Mouse (Mus musculus): ENCODE measurements around the gene Hhatl. TPM values are rescaled to one million over a fixed set of nuclear protein-coding genes. Genes with fewer than 3 reads are reported as not detected.
A peak's percentile ranks its signal among the peaks of the same experiment; 100 is the strongest.

Gene Hhatl
- total RNA-seq, 2 experiments from 2014 or later: 1.5 to 4.5 TPM

DNA sequence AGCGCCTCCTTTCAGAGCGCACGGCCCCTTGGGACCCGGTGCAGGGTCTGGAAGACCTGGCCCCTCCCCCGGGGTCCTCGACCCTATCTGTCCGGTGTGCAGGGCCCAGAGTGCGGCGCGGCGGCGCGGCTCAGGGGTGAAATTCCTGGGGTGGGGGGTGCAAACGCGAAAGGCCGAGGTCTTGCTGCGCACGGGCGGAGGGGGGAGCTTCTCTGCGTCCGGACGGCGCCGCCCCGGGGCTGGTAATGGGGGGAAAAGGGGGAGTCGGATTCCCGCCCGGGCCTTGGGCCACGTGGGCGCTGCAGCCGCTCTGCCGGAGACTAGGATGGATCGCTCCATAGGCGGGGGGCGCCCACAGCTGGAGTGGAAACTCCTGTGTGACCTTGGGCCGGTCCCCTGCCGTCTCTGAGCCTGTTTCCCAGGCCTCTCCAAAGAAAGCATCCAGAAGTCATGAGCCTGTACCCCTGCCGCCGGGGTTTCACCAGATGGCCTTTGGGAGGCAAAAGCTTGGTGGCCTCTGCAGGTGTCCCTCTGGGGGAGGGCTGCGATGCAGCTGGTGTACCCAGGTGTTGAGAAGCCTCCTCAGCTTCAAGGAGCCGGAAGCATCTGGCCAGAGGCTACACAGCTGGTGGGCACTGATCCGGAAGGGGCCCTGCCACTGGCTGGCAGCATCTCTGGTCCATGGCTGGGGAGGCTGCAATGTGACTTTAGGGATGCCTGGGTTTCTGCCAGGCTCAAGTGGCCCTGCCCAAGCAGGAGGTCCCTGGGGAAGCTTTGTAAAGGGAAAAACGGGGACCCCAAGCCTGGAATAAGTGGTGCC, 31.8 kb downstream of the Hhatl start:
- DNase-seq (ENCODE audit: low spot score in 2 of 2): peak; percentile 51 to 68

DNA sequence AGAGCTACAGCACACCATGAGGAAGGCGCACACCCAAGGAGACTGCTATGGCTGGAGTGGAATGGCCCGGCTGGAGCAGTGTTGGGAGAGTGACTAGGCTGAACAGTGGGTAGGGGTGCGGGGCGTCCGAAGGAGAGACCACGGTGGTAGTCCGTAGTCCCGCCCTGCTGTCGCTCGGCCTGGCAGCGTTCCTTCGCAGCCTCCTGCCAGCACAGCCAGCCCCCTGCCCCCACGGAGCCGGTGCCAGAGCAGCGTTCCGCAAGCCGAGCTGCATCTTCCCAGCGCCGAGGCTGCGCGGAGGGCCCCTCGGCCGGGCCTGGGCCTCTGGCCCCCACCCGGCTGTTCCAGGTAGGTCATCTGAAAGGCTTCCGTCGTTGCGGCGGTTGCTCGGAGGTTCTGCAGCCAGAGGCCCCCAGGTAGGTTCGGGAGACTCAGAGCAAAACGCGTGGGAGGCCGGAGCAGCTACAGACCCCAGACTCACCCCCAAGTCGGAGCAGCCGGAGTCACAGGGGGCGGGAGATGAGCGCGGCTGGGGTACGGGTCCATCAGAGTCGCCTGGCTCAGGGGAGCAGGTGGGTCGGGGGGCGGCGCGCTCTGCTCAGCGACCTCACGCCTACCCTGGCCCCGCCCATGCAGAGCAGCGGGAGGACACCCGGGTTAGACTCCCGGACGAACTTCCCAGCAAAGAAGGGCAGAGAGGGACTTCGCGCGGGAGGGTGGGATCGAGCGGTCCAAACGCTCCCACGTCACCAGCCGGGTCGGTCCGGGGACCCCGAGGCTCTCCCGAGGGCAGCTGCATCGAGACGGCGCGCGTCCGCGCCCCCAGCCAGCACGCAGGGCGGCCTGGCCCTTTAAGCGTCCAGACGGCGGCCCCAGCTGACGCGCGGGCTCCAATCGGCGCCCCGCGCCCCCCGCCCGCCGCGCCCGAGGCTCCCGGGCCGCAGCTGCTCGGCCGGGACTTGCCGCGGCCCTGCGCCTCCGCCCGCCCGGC, 32.9 kb downstream of the Hhatl start, which contains the start of gene Zfp651:
TSS of gene Zfp651 (plus strand) at position 240 of the 991 bp plus-strand sequence.
- peak in 1 of 2 experiments; percentile 55 for DNase-seq (ENCODE audit: low spot score in 2 of 2)

DNA sequence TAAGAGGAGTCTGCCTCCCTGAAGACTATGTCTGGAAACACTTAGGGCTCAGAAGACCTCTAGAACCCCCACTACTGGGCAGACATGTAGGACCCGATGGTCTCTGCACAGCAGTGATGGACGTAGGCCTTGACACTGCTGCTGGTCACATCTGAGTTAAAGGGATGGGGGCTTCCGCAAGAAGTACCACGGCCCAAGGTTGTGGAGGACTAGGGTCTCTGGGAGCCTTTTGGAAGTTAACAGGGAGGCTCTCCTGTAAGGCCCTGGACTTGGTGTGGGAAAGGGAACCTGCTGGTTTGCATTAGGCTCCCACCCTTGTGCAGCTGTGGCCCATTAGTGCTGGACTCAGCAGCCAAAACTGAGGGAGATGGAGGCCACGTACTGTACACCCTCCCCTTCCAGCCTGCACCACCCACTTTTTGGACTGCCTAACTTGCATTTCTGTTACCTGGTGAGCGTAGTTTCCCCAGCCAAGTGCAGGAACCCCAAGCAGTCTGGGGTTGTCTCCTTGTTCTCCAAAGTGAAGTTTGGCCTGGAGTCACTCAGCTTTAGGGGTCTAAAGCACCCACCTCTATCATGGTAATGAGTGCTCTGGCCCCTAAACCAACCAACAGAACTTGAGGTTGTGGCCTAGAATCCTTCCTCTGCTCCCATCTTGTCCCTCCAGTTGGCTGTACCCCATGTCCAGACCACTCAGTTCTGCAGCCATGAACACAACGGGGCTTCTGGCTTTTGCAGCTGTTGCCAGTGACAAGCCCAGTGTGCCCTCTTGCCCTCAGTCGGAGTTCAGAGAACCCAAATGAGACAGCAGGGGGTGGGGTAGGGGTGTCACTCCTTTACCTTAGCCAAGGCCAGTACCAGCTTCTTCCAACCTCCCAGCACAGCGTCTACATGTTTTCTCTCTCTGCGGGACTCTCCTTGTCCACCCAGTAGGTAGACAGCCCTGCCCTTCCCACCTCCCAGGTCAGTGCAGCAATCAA, 34.2 kb downstream of the Hhatl start:
- DNase-seq (ENCODE audit: low spot score in 2 of 2): no peak

DNA sequence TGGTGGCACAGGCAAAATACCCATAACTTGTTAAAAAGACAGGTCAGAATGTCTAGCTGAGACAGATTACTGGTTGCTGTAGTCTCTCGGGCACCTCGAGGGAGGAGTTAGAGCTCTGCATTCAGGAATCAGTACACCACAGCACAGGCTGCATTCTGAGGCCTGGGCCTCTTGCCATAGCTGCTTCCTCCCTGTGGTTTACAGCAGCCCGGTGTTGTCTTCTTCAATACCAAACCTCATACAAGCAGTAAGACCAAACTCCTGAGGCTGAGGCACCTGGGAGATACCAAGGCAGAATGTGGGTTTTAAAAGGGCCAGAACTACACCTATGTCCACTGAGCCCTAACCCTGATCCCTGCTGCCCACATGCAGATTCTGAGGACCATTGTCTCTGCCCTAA, 34.9 kb downstream of the Hhatl start:
- DNase-seq (ENCODE audit: low spot score in 2 of 2): no peak

DNA sequence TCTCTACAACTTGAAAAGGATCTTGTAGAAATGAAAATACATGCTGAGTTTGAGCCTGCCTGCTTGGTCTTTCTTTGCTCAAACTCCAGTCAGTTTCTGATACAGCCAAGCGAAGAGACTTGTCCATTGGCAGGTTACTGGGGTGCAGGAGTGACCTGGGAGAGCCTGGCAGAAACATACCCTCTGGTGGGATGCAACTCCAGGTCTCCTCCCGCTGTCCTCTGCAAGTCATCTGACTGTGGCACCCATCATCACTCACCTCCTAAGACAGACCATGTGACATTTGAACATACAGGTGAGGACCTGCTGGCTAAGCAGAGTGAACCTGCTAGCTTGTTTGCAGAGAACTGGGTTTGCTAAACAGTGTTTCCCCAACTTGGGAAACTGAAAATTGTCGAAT, 35.5 kb downstream of the Hhatl start:
- no peak for DNase-seq (ENCODE audit: low spot score in 2 of 2)

DNA sequence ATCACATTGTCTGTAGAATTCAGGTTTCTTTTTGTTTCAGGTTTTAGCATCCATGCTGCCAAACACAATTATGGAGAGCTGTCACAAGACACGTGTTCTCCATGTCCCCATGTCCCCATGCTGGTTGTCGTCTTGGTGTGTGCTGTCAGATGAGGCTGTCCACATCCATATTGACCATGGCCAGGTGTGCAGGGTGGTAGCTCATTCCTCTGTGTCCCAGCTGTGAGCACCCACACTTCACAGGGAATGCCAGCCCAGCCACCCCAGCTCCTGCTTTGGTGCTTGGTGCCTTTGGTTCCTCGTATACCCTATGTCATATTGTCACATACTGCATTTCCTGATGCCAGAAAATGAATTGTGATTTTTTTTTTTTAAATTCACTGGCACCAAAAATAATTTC, 37.7 kb downstream of the Hhatl start:
- DNase-seq (ENCODE audit: low spot score in 2 of 2): no peak

DNA sequence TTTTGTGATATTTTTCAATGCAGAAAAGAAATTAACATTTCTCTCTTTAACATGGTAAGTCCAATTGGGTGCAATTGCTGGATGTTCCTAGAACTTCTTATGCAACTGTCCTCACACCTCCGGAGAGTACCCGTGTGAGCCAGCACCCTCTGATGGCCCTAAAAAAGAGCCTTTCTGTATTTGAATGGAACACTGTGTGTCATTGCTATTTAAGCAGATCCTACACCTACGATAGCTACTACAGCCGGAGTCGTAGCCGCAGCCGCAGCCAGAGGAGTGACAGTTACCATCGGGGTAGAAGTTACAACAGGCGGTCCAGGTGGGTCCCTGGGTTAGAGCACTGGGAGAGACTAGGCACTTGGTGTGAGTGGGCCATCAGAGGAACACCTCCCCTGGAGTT, 39.5 kb downstream of the Hhatl start:
- DNase-seq (ENCODE audit: low spot score in 2 of 2): no peak

DNA sequence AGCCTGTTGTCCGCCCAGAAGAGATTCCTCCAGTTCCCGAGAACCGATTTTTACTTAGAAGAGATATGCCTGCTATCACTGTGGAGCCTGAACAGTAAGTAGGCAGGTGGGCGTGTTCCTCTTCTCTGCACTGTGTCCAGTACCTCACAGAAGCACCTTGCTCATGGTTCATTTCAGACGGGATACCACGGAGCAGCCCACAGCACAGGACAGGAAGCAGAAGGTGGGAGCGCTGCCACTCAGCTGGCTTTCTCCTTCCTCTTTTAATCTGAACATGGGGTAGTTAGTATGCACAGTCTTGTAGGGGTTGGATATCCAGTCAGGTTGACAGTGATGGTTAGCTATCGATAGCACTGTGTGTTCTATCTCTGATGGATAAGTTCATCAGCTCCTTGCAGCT, 48.3 kb downstream of the Hhatl start:
- no peak for DNase-seq (ENCODE audit: low spot score in 2 of 2)

DNA sequence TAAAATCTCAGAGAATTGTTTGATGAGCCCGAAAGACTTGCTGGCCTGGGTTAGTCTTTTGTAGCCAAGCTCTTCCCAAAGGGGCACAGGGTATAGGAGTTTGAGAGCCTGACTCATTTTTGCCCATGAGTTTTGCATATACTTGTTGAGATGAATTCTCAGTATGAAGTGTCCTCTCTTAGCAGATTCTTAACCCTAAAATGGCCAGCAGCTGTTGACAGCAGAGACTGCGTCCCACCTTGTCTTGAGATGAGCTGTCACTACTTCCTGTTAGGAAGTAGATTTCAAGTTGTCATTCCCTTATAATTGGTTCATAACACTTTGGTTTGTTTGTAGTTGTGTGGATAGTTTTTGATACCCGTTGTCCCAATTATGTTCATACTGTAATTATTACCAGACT, 51.1 kb downstream of the Hhatl start:
- DNase-seq (ENCODE audit: low spot score in 2 of 2): no peak

DNA sequence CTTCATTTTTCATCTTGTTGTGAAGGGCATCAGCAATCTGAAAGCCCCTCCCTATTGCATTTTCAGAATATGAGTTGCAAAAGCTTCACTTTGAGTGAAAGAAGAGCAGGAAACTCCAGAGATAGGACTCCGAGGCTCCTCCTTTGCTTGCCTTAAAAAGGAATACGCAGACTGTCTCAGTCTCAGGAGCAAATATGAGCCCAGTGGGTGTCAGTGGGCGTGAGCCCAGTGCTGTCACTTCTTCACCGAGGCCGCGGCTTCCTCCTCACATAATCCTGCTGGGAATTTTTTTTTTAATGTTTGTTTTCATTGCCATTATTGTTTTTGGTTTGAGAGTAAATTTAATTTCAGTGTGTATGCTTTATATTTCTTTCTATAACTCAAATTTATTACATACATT, 51.8 kb downstream of the Hhatl start:
- no peak for DNase-seq (ENCODE audit: low spot score in 2 of 2)

Other genes starting within 250 kb of the Hhatl start
- gene Lyzl4, start 150.4 kb downstream of the Hhatl start, total RNA-seq (2021): under 1 TPM in 1 of 2 experiments, not detected in 1; 0.31 TPM
- 1 to 10 TPM in 1 of 2 experiments, under 1 TPM in 1; 0.64 to 1.7 TPM for gene Vipr1, start 149.8 kb downstream of the Hhatl start, total RNA-seq (2021)
- gene Sec22c, start 87.0 kb downstream of the Hhatl start, total RNA-seq (2021): 1 to 10 TPM; 6.0 to 8.8 TPM
- gene Ss18l2, start 82.2 kb downstream of the Hhatl start, total RNA-seq (2021): 10 to 100 TPM; 52.6 to 52.8 TPM
- gene Nktr, start 73.3 kb downstream of the Hhatl start, total RNA-seq (2021): 100 to 1,000 TPM; 102 to 124 TPM
- gene Zfp651, start 33.2 kb downstream of the Hhatl start, total RNA-seq (2021): 10 to 100 TPM; 66.6 to 72.6 TPM
- gene Klhl40, start 14.9 kb downstream of the Hhatl start, total RNA-seq (2021): 1 to 10 TPM; 1.9 to 3.8 TPM
- gene Ccdc13, start 47.0 kb upstream of the Hhatl start, total RNA-seq (2021): 1 to 10 TPM; 1.8 to 2.8 TPM
- gene Higd1a, start 65.9 kb upstream of the Hhatl start, total RNA-seq (2021): 10 to 100 TPM; 63.8 to 68.9 TPM
- gene Ackr2, start 105.8 kb upstream of the Hhatl start, total RNA-seq (2021): 1 to 10 TPM in 1 of 2 experiments, under 1 TPM in 1; 0.90 to 1.6 TPM
- gene Cyp8b1, start 123.8 kb upstream of the Hhatl start, total RNA-seq (2021): 10 to 100 TPM in 1 of 2 experiments, under 1 TPM in 1; 0.92 to 12.2 TPM
- 1 to 10 TPM; 6.8 to 8.4 TPM for gene Fam198a, start 158.5 kb upstream of the Hhatl start, total RNA-seq (2021)
- 10 to 100 TPM; 15.6 to 19.9 TPM for gene Pomgnt2, start 204.6 kb upstream of the Hhatl start, total RNA-seq (2021)